Mouse (Mus musculus): ENCODE measurements around the gene Brd7.

Gene Brd7

GRCm38 (mm10) chr8:88321387-88321786 is 40.6 kb downstream of the Brd7 start:
- ChIA-PET POLR2A (no interaction called here), CTCF (interaction anchor here in 1 of 4 experiments (0.9 kb wide), 1 partner anchor 8 kb away, joined by 3 read pairs; no protein-coding TSS in a partner anchor)

- CTCF ChIA-PET: interaction anchor here in 1 of 4 experiments (0.7 kb wide), 1 partner anchor 328 kb away, joined by 5 read pairs; no protein-coding TSS in a partner anchor
- POLR2A ChIA-PET: no interaction called here
These were observed 41.9 kb downstream of the Brd7 start for GRCm38 (mm10) chr8:88320134-88320533.

- CTCF ChIA-PET: no interaction called here
- POLR2A ChIA-PET: interaction anchor here in 2 of 4 experiments (0.6 to 1.9 kb wide), 2 partner anchors 52 to 424 kb away, joined by 4 to 6 read pairs; no protein-coding TSS in a partner anchor
These were observed 43.8 kb downstream of the Brd7 start for GRCm38 (mm10) chr8:88318151-88318550.

GRCm38 (mm10) chr8:88317341-88317740 is 44.7 kb downstream of the Brd7 start:
- CTCF ChIA-PET: no interaction called here
- POLR2A ChIA-PET: interaction anchor here in 3 of 4 experiments (0.6 to 1.9 kb wide), 3 partner anchors 51 to 424 kb away, joined by 3 to 6 read pairs (median 4); no protein-coding TSS in a partner anchor

- ChIA-PET POLR2A (interaction anchor here in 2 of 4 experiments (0.6 to 1.9 kb wide), 2 partner anchors 50 to 314 kb away, joined by 3 to 6 read pairs; no protein-coding TSS in a partner anchor), CTCF (no interaction called here)
These were observed 45.7 kb downstream of the Brd7 start for GRCm38 (mm10) chr8:88316139-88316931.

- ChIA-PET POLR2A (no interaction called here), CTCF (interaction anchor here in 2 of 4 experiments (0.6 to 1.8 kb wide), 3 partner anchors 9 to 290 kb away, joined by 4 to 10 read pairs (median 4); no protein-coding TSS in a partner anchor)
These were observed 46.7 kb downstream of the Brd7 start for GRCm38 (mm10) chr8:88315302-88315701.

GRCm38 (mm10) chr8:88313991-88314390 is 48.0 kb downstream of the Brd7 start:
- POLR2A ChIA-PET: no interaction called here

GRCm38 (mm10) chr8:88312966-88313365 is 49.0 kb downstream of the Brd7 start:
- ChIA-PET POLR2A (interaction anchor here in 1 of 4 experiments (0.6 kb wide), 1 partner anchor 23 kb away, joined by 3 read pairs; no protein-coding TSS in a partner anchor), CTCF (interaction anchor here in 2 of 4 experiments (0.6 to 1.1 kb wide), 5 partner anchors 8 to 442 kb away, joined by 3 to 6 read pairs (median 3); no protein-coding TSS in a partner anchor)

More at GRCm38 (mm10) chr8:88313991-88314390, 48.0 kb downstream of the Brd7 start:
- CTCF ChIA-PET: interaction anchor here in 1 of 4 experiments (1.3 to 1.8 kb wide), 2 partner anchors 8 to 48 kb away, joined by 4 to 10 read pairs; no protein-coding TSS in a partner anchor

- POLR2A ChIA-PET: no interaction called here
- CTCF ChIA-PET: interaction anchor here in 1 of 4 experiments (0.6 kb wide), 1 partner anchor 201 kb away, joined by 3 read pairs; no protein-coding TSS in a partner anchor
These were observed 51.7 kb downstream of the Brd7 start for GRCm38 (mm10) chr8:88310286-88310685.

- POLR2A ChIA-PET: interaction anchor here in 1 of 4 experiments (0.6 kb wide), 1 partner anchor 47 kb away, joined by 11 read pairs; no protein-coding TSS in a partner anchor
These were observed 52.1 kb downstream of the Brd7 start for GRCm38 (mm10) chr8:88309881-88310280.

GRCm38 (mm10) chr8:88309274-88309873 is 52.6 kb downstream of the Brd7 start:
- ChIA-PET CTCF (no interaction called here), POLR2A (interaction anchor here in 2 of 4 experiments (0.6 to 0.7 kb wide), 2 partner anchors 24 to 46 kb away, joined by 3 to 11 read pairs; no protein-coding TSS in a partner anchor)

More at GRCm38 (mm10) chr8:88309881-88310280, 52.1 kb downstream of the Brd7 start:
- CTCF ChIA-PET: no interaction called here

- POLR2A ChIA-PET: no interaction called here
- CTCF ChIA-PET: no interaction called here
These were observed 54.3 kb downstream of the Brd7 start for GRCm38 (mm10) chr8:88307736-88308135.

GRCm38 (mm10) chr8:88306511-88306910 is 55.5 kb downstream of the Brd7 start:
- ChIA-PET CTCF (interaction anchor here (0.6 to 1.5 kb wide), 10 partner anchors 8 to 194 kb away, joined by 3 to 9 read pairs (median 4); partner anchors contain the start of gene Adcy7 (in 1 of the 4)), POLR2A (no interaction called here)

- ChIA-PET POLR2A (no interaction called here), CTCF (interaction anchor here in 2 of 4 experiments (0.8 to 1.5 kb wide), 6 partner anchors 9 to 53 kb away, joined by 3 to 5 read pairs (median 4); no protein-coding TSS in a partner anchor)
These were observed 56.2 kb downstream of the Brd7 start for GRCm38 (mm10) chr8:88305814-88306213.

GRCm38 (mm10) chr8:88301589-88302437 is 60.2 kb downstream of the Brd7 start:
- CTCF ChIA-PET: no interaction called here

GRCm38 (mm10) chr8:88299907-88300603 is 61.9 kb downstream of the Brd7 start:
- POLR2A ChIA-PET: interaction anchor here in 2 of 4 experiments (0.6 to 1.7 kb wide), 5 partner anchors 9 to 96 kb away, joined by 3 to 6 read pairs (median 3); no protein-coding TSS in a partner anchor
- CTCF ChIA-PET: interaction anchor here in 3 of 4 experiments (0.5 to 1.7 kb wide), 3 partner anchors 14 to 37 kb away, joined by 4 to 6 read pairs (median 5); no protein-coding TSS in a partner anchor

More at GRCm38 (mm10) chr8:88301589-88302437, 60.2 kb downstream of the Brd7 start:
- POLR2A ChIA-PET: interaction anchor here in 3 of 4 experiments (0.5 to 1.4 kb wide), 4 partner anchors 10 to 801 kb away, joined by 3 to 4 read pairs (median 4); no protein-coding TSS in a partner anchor

GRCm38 (mm10) chr8:88298733-88299103 is 63.3 kb downstream of the Brd7 start:
- CTCF ChIA-PET: interaction anchor here in 2 of 4 experiments (0.5 to 1.7 kb wide), 3 partner anchors 32 to 328 kb away, joined by 5 to 6 read pairs (median 6); no protein-coding TSS in a partner anchor
- POLR2A ChIA-PET: interaction anchor here in 1 of 4 experiments (0.6 to 1.7 kb wide), 2 partner anchors 10 to 364 kb away, joined by 3 to 6 read pairs; no protein-coding TSS in a partner anchor
